Mouse (Mus musculus) heart, adult 2 months (tissue): Measurements from ENCODE around the gene Sirt3. TPM values are rescaled to one million over a fixed set of nuclear protein-coding genes. Genes with fewer than 3 reads are reported as not detected.
"Not testable (repeated sequence)": the region's sequence is repeated elsewhere in the genome, so short reads cannot be mapped to it uniquely, and the experiment has no call there.

Experiments
- DNase-seq, 2 experiments: peaks; one replicate each; pipeline ENCODE4 v3.0.0; 2021
- H3K27ac ChIP-seq: fragments of 200-600 bp; 2 replicates; pipeline ENCODE4 v1.8.1; 2022
- H3K27me3 ChIP-seq: fragments of 200-500 bp; 2 replicates; pipeline ENCODE4 v1.6.1; 2012; ENCODE audit warnings: mild to moderate bottlenecking, low read length, inconsistent platforms, mixed read lengths; ENCODE audit not compliant: control insufficient read depth, insufficient read depth
- H3K36me3 ChIP-seq: fragments of 200-500 bp; 2 replicates; pipeline ENCODE4 v1.6.1; 2012; ENCODE audit warnings: low read length, inconsistent platforms; ENCODE audit not compliant: control insufficient read depth, insufficient read depth
- H3K4me1 ChIP-seq: fragments of 200-500 bp; 2 replicates; pipeline ENCODE4 v1.6.1; 2011; ENCODE audit warnings: low read length; ENCODE audit not compliant: control insufficient read depth, insufficient read depth
- H3K4me3 ChIP-seq: fragments of 200-600 bp; 2 replicates; pipeline ENCODE4 v1.8.1; 2022
- H3K79me2 ChIP-seq: fragments of 200-500 bp; replicated peaks from 2 replicates; pipeline ENCODE4 v1.6.1; 2012; ENCODE audit warnings: mild to moderate bottlenecking, inconsistent platforms, low read length, moderate library complexity, mixed read lengths; ENCODE audit not compliant: control insufficient read depth, insufficient read depth
- H3K9ac ChIP-seq: fragments of 200-500 bp; 2 replicates; pipeline ENCODE4 v1.6.1; 2012; ENCODE audit warnings: low read depth, mild to moderate bottlenecking, control low read depth, inconsistent platforms, low read length, mixed read lengths
- CTCF ChIP-seq: fragments of 200-600 bp; IDR thresholded peaks from 2 replicates; pipeline ENCODE4 v1.8.1; 2022; ENCODE audit warnings: antibody characterized with exemption, mild to moderate bottlenecking, moderate library complexity
- EP300 ChIP-seq: fragments of 200-500 bp; IDR thresholded peaks from 2 replicates; pipeline ENCODE4 v1.6.1; 2011; ENCODE audit warnings: low read depth, low read length, control low read depth; ENCODE audit not compliant: insufficient read depth
- POLR2A ChIP-seq: fragments of 200-500 bp; IDR thresholded peaks from 2 replicates; pipeline ENCODE4 v1.6.1; 2011; ENCODE audit warnings: mild to moderate bottlenecking, low read depth, low read length, control low read depth; ENCODE audit not compliant: insufficient read depth
- WGBS: fragments of 180-500 bp; shearing (Covaris S2); methylation state at CpG from one replicate; pipeline ENCODE4 v1.1.7; 2018; 5-methylcytosine and 5-hydroxymethylcytosine counted together
- intact Hi-C: fragments of 180-260 bp; cut with DNase I; formaldehyde crosslinking; loops from one replicate; pipeline ENCODE4 v1.15.1; 2025
- polyA plus RNA-seq: library from polyadenylated mRNA; depleted of rRNA; stranded (reverse); fragments of >200 nt; gene quantifications from 2 replicates; pipeline ENCODE4 v1.2.3, GENCODE M21; 2012
- total RNA-seq, 2 experiments: library from RNA; stranded (reverse); gene quantifications; 2 replicates each; pipeline ENCODE4 v1.2.3; 2021

The Sirt3 gene
- total and polyA plus RNA-seq, 3 experiments = 53.1 to 86.9 (median 60.6) TPM

GRCm38 (mm10) chr7:140894031-140894430, 11.9 kb upstream of the Sirt3 start:
- no peak for DNase-seq
- no peak overlapping the region for H3K27ac ChIP-seq
- intact Hi-C loops = no loop called here
- no peaks in the 10 kb centered on the region; the same call in 1 of the 2 replicates for H3K36me3 ChIP-seq
- no peaks in the 10 kb centered on the region for H3K79me2 ChIP-seq
- no peaks in the 10 kb centered on the region; the same call in 1 of the 2 replicates for H3K4me1 ChIP-seq
- no peak overlapping the region for H3K9ac ChIP-seq
- H3K4me3 ChIP-seq = no peak overlapping the region
- H3K27me3 ChIP-seq = no peaks in the 10 kb centered on the region
- TF ChIP-seq EP300 = no peak
- TF ChIP-seq CTCF = no peak
- TF ChIP-seq POLR2A = no peak
- 92% methylated on average over 7 of the region's 7 CpGs for WGBS

DNA sequence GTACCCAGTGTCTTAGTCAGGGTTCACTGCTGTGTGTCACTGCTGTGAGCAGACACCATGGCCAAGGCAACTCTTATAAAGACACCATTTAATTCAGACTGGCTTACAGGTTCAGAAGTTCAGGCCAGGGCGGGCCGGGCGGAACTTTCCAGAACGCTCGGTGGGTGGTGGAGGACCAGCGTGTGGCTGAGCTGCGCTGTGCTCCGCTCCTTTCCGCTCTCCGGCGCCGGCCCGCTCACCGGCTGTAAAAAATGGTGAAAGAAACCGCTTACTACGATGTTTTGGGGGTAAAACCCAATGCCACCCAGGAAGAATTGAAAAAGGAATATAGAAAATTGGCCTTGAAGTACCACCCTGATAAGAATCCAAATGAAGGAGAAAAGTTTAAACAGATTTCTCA, 8.5 kb upstream of the Sirt3 start:
- DNase-seq, intact Hi-C loops, H3K79me2 ChIP-seq, H3K36me3 ChIP-seq, H3K27me3 ChIP-seq, H3K4me1 ChIP-seq, H3K4me3 ChIP-seq, H3K9ac ChIP-seq, H3K27ac ChIP-seq: not testable (repeated sequence)
- WGBS = 96% methylated on average over 16 of the region's 16 CpGs

DNA sequence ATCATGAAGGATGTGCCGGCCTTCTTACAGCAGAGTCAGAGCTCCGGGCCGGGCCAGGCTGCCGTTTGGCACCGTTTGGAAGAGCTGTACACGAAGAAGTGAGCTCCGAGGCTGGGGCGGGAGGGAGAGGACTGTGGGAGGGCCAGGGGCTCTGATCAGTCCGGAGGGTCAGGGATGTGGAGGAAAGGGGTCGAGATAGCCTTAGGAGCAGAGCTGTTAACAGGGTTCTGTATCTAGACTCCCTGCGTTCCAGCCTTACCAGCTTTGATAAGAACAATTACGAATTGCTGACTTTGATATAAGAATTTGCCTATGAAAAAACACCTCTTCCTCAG, 327 bp upstream of the Sirt3 start:
- Histone ChIP-seq H3K9ac (peak overlapping the region; percentile 57), H3K27ac (peak overlapping the region; percentile 91), H3K4me1 (peaks cover 2% of the 10 kb centered on the region), H3K27me3 (no peaks in the 10 kb centered on the region), H3K4me3 (peak overlapping the region; percentile 72), H3K36me3 (no peaks in the 10 kb centered on the region), H3K79me2 (no peaks in the 10 kb centered on the region; the same call in 1 of the 2 replicates)
- intact Hi-C loops = loop anchor here (1.0 to 5.0 kb wide), 2 partner anchors 25 to 35 kb away; partner anchors contain the start of genes Bet1l, Odf3 and Scgb1c1
- WGBS = 1% methylated on average over 12 of the region's 12 CpGs
- no peak for TF ChIP-seq CTCF
- no peak for TF ChIP-seq POLR2A
- TF ChIP-seq EP300 = no peak
- DNase-seq = no peak

GRCm38 (mm10) chr7:140880865-140881515, 1.1 kb downstream of the Sirt3 start:
- no peak for TF ChIP-seq CTCF
- no peak for TF ChIP-seq EP300
- no peak for TF ChIP-seq POLR2A
- intact Hi-C loops = loop anchor here (5.0 kb wide), 1 partner anchor 34 kb away; the partner anchor contains the start of genes Odf3 and Scgb1c1
- peak overlapping the region; percentile 72 for H3K4me3 ChIP-seq
- DNase-seq = no peak
- H3K27ac ChIP-seq = peak overlapping the region; percentile 91
- H3K79me2 ChIP-seq = no peaks in the 10 kb centered on the region; the same call in 1 of the 2 replicates
- peaks cover 2% of the 10 kb centered on the region for H3K4me1 ChIP-seq
- WGBS = 3% methylated on average over 8 of the region's 8 CpGs
- H3K9ac ChIP-seq = 0 out of 2 replicates have a peak overlapping the region, but pooled peaks have one; percentile 3
- H3K27me3 ChIP-seq = no peaks in the 10 kb centered on the region
- H3K36me3 ChIP-seq = no peaks in the 10 kb centered on the region

GRCm38 (mm10) chr7:140880419-140880818, 1.7 kb downstream of the Sirt3 start:
- no peak overlapping the region; the same call in 1 of the 2 replicates for H3K4me3 ChIP-seq
- no peak overlapping the region for H3K9ac ChIP-seq
- intact Hi-C loops = loop anchor here (5.0 kb wide), 1 partner anchor 33 kb away; the partner anchor contains the start of genes Odf3 and Scgb1c1
- no peak for DNase-seq
- WGBS = 65% methylated on average over 3 of the region's 3 CpGs
- H3K4me1 ChIP-seq = peaks cover 2% of the 10 kb centered on the region
- H3K27me3 ChIP-seq = no peaks in the 10 kb centered on the region
- TF ChIP-seq EP300 (no peak), CTCF (no peak), POLR2A (no peak)
- no peaks in the 10 kb centered on the region; the same call in 1 of the 2 replicates for H3K79me2 ChIP-seq
- H3K27ac ChIP-seq = no peak overlapping the region; the same call in 1 of the 2 replicates
- H3K36me3 ChIP-seq = no peaks in the 10 kb centered on the region

DNA sequence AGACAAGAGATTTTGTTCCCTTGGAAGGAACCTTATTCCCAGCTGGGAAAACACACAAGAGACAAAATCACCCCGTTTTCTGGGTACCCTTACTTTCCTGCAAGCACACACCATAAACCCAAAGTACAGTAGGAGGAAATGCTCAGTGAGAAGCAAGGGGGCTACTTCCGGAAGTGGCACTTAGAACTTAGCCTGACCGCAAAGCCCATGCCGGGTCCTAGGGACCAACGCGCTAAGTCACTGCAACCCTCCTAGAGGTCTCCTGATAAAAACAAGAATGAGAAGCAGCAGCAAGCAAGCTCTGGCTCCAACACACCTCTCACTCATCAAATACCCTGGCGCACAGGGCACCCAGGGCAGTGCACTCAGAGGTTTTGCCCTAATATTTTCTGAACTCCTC, 2.8 kb downstream of the Sirt3 start:
- intact Hi-C loops = no loop called here
- no peak overlapping the region for H3K9ac ChIP-seq
- H3K27ac ChIP-seq = no peak overlapping the region
- no peak overlapping the region for H3K4me3 ChIP-seq
- no peaks in the 10 kb centered on the region; the same call in 1 of the 2 replicates for H3K79me2 ChIP-seq
- H3K36me3 ChIP-seq = no peaks in the 10 kb centered on the region
- no peaks in the 10 kb centered on the region for H3K27me3 ChIP-seq
- peaks cover 2% of the 10 kb centered on the region for H3K4me1 ChIP-seq
- WGBS = 67% methylated on average over 7 of the region's 7 CpGs
- no peak for DNase-seq
- TF ChIP-seq CTCF (no peak), POLR2A (no peak), EP300 (no peak)
